Mouse (Mus musculus) CH12.LX (cell line): ENCODE measurements at regions not wholly inside any gene's neighbourhood (a gene's known extent, or its start where the extent isn't known, plus 50 kb on each side); places are given as distances from the start of the nearest gene placed in this dataset.

Experiments
- DNase-seq: peaks from one replicate; pipeline ENCODE4 v3.0.0-alpha.2; 2013; ENCODE audit errors: extremely low read depth
- H3K27ac ChIP-seq: 2 replicates; pipeline ENCODE4 v1.5.1; 2012; ENCODE audit warnings: low read depth, mild to moderate bottlenecking, control low read depth, moderate library complexity; ENCODE audit not compliant: insufficient read depth
- H3K27me3 ChIP-seq: replicated peaks from 2 replicates; pipeline ENCODE3; 2012; ENCODE audit warnings: inconsistent platforms
- H3K36me3 ChIP-seq, 2 experiments: replicated peaks in 1 of 2; 2 replicates each; pipeline versions ENCODE3 to v1.6.1; 2012; ENCODE audit warnings: inconsistent platforms in 1 of 2, low read length in 1 of 2, mild to moderate bottlenecking in 1 of 2, mixed read lengths in 1 of 2, moderate library complexity in 1 of 2; ENCODE audit not compliant: control insufficient read depth in 1 of 2, insufficient read depth in 1 of 2
- H3K4me1 ChIP-seq, 2 experiments: 2 replicates each; pipeline ENCODE4 v1.6.1; 2012; ENCODE audit warnings: inconsistent platforms in 1 of 2, moderate library complexity in 1 of 2; ENCODE audit not compliant: insufficient read depth in 2 of 2, control insufficient read depth in 1 of 2
- H3K4me2 ChIP-seq: 2 replicates; pipeline ENCODE4 v1.6.1; 2012; ENCODE audit warnings: low read depth, mild to moderate bottlenecking, control low read depth; ENCODE audit not compliant: poor library complexity, insufficient read depth, severe bottlenecking
- H3K4me3 ChIP-seq, 3 experiments: fragments of 150-350 bp in 1 of 3; sonication (generic) in 1 of 3; replicated peaks in 1 of 3; 2 replicates each; pipeline versions ENCODE3 to v1.5.1; 2011 to 2012; ENCODE audit warnings: low read depth in 2 of 3, low read length in 2 of 3, mild to moderate bottlenecking in 2 of 3, moderate library complexity in 2 of 3, control low read depth in 1 of 3, improper control_type of control experiment in 1 of 3, inconsistent platforms in 1 of 3, mixed read lengths in 1 of 3; ENCODE audit not compliant: poor library complexity in 1 of 3
- H3K79me2 ChIP-seq: replicated peaks from 2 replicates; pipeline ENCODE4 v1.6.1; 2012; ENCODE audit warnings: mild to moderate bottlenecking, moderate library complexity; ENCODE audit not compliant: control insufficient read depth, poor library complexity, insufficient read depth, severe bottlenecking; ENCODE audit errors: extremely low read depth
- H3K9ac ChIP-seq: 2 replicates; pipeline ENCODE4 v1.6.1; 2012; ENCODE audit warnings: low read depth, mild to moderate bottlenecking, control low read depth, moderate library complexity; ENCODE audit not compliant: insufficient read depth
- H3K9me3 ChIP-seq: replicated peaks from 2 replicates; pipeline ENCODE3; 2012; ENCODE audit warnings: low read length, inconsistent platforms, mixed read lengths
- CHD1 ChIP-seq: IDR thresholded peaks from 2 replicates; pipeline ENCODE4 v1.6.1; 2012; ENCODE audit warnings: low read depth, low read length, improper control_type of control experiment, inconsistent platforms
- CHD2 ChIP-seq: IDR thresholded peaks from 2 replicates; pipeline ENCODE4 v1.6.1; 2011; ENCODE audit warnings: low read length, improper control_type of control experiment
- CTCF ChIP-seq, 2 experiments: IDR thresholded peaks in 1 of 2; conservative IDR thresholded peaks in 1 of 2; 2 replicates each; pipeline ENCODE4 v1.5.1; 2011 to 2012; ENCODE audit warnings: low read depth in 2 of 2, low read length in 2 of 2, improper control_type of control experiment in 1 of 2, inconsistent platforms in 1 of 2, mild to moderate bottlenecking in 1 of 2, moderate library complexity in 1 of 2
- E2F4 ChIP-seq: IDR thresholded peaks from 2 replicates; pipeline ENCODE4 v1.6.1; 2011; ENCODE audit warnings: low read depth, low read length, improper control_type of control experiment; ENCODE audit not compliant: insufficient replicate concordance
- ELF1 ChIP-seq: IDR thresholded peaks from 2 replicates; pipeline ENCODE4 v1.6.1; 2014; ENCODE audit warnings: low read depth, mild to moderate bottlenecking, inconsistent platforms, low read length, improper control_type of control experiment
- ETS1 ChIP-seq: conservative IDR thresholded peaks from 2 replicates; pipeline ENCODE4 v1.6.1; 2012; ENCODE audit warnings: low read depth, mild to moderate bottlenecking, inconsistent platforms, low read length, improper control_type of control experiment, moderate library complexity
- HCFC1 ChIP-seq: IDR thresholded peaks from 2 replicates; pipeline ENCODE4 v1.6.1; 2012; ENCODE audit warnings: low read depth, mild to moderate bottlenecking, inconsistent platforms, low read length, improper control_type of control experiment
- IRF4 ChIP-seq: IDR thresholded peaks from 2 replicates; pipeline ENCODE4 v1.6.1; 2014; ENCODE audit warnings: low read depth, mild to moderate bottlenecking, inconsistent platforms, low read length, improper control_type of control experiment
- JUN ChIP-seq: IDR thresholded peaks from 2 replicates; pipeline ENCODE4 v1.6.1; 2011; ENCODE audit warnings: low read depth, mild to moderate bottlenecking, low read length, improper control_type of control experiment, moderate library complexity; ENCODE audit not compliant: insufficient read depth
- JUND ChIP-seq: conservative IDR thresholded peaks from 2 replicates; pipeline ENCODE4 v1.6.1; 2011; ENCODE audit warnings: low read depth, low read length, improper control_type of control experiment
- MAFK ChIP-seq: IDR thresholded peaks from 2 replicates; pipeline ENCODE4 v1.6.1; 2011; ENCODE audit warnings: low read length, improper control_type of control experiment; ENCODE audit not compliant: insufficient replicate concordance
- MAX ChIP-seq: IDR thresholded peaks from 2 replicates; pipeline ENCODE4 v1.6.1; 2011; ENCODE audit warnings: low read length, improper control_type of control experiment
- MAZ ChIP-seq: IDR thresholded peaks from 2 replicates; pipeline ENCODE4 v1.6.1; 2012; ENCODE audit warnings: low read depth, mild to moderate bottlenecking, inconsistent platforms, low read length, improper control_type of control experiment, moderate library complexity
- MEF2A ChIP-seq: IDR thresholded peaks from 2 replicates; pipeline ENCODE4 v1.6.1; 2014; ENCODE audit warnings: low read depth, mild to moderate bottlenecking, inconsistent platforms, low read length, improper control_type of control experiment, borderline replicate concordance
- MXI1 ChIP-seq: IDR thresholded peaks from 2 replicates; pipeline ENCODE4 v1.6.1; 2011; ENCODE audit warnings: mild to moderate bottlenecking, low read depth, low read length, improper control_type of control experiment
- MYC ChIP-seq: IDR thresholded peaks from 2 replicates; pipeline ENCODE4 v1.6.1; 2011; ENCODE audit warnings: low read depth, mild to moderate bottlenecking, improper control_type of control experiment, low read length
- NRF1 ChIP-seq: IDR thresholded peaks from 2 replicates; pipeline ENCODE4 v1.6.1; 2014; ENCODE audit warnings: low read depth, mild to moderate bottlenecking, inconsistent platforms, low read length, improper control_type of control experiment, moderate library complexity
- PAX5 ChIP-seq: IDR thresholded peaks from 2 replicates; pipeline ENCODE4 v1.6.1; 2012; ENCODE audit warnings: low read length, inconsistent platforms, mixed read lengths
- POLR2AphosphoS2 ChIP-seq: IDR thresholded peaks from 2 replicates; pipeline ENCODE4 v1.6.1; 2011; ENCODE audit warnings: low read depth, low read length, improper control_type of control experiment
- RAD21 ChIP-seq: IDR thresholded peaks from 2 replicates; pipeline ENCODE4 v1.6.1; 2011; ENCODE audit warnings: low read depth, mild to moderate bottlenecking, low read length, improper control_type of control experiment, moderate library complexity
- RCOR1 ChIP-seq: conservative IDR thresholded peaks from 2 replicates; pipeline ENCODE4 v1.6.1; 2012; ENCODE audit warnings: low read depth, mild to moderate bottlenecking, inconsistent platforms, low read length, improper control_type of control experiment
- TBP ChIP-seq: conservative IDR thresholded peaks from 2 replicates; pipeline ENCODE4 v1.6.1; 2011; ENCODE audit warnings: low read depth, low read length, improper control_type of control experiment
- ZKSCAN1 ChIP-seq: IDR thresholded peaks from 2 replicates; pipeline ENCODE4 v1.6.1; 2012; ENCODE audit warnings: low read depth, inconsistent platforms, low read length, improper control_type of control experiment, borderline replicate concordance
- ZMIZ1 ChIP-seq: IDR thresholded peaks from 2 replicates; pipeline ENCODE4 v1.6.1; 2012; ENCODE audit warnings: low read depth, mild to moderate bottlenecking, inconsistent platforms, low read length, improper control_type of control experiment
- dilution Hi-C: fragments of 300-500 bp; cut with MboI; formaldehyde crosslinking; loops from 2 replicates; pipeline ENCODE4 v1.14.3; 2020; ENCODE audit warnings: low sequenced_read_pairs; ENCODE audit not compliant: extremely low pct_unique_long_range_greater_than_20kb, extremely low pct_ligation_motif_present
- in situ Hi-C: fragments of 300-500 bp; cut with MboI; formaldehyde crosslinking; loops from 3 replicates; pipeline ENCODE4 v1.14.3; 2019; ENCODE audit warnings: low sequenced_read_pairs, low pct_ligation_motif_present, low pct_unique_long_range_greater_than_20kb, mixed read lengths

GRCm38 (mm10) chr9:27724576-27724975, 66.0 kb upstream of the Opcml start:
- Histone ChIP-seq H3K27ac (no peak overlapping the region), H3K36me3 (no peaks in the 10 kb centered on the region), H3K9ac (no peak overlapping the region), H3K4me1 (peaks cover 2 to 20% of the 10 kb centered on the region in 2 experiments; a peak in 3 of 4 replicates), H3K79me2 (no peaks in the 10 kb centered on the region), H3K4me3 (no peak overlapping the region), H3K4me2 (no peak overlapping the region), H3K27me3 (peaks cover 20% of the 10 kb centered on the region), H3K9me3 (no peaks in the 10 kb centered on the region)
- dilution Hi-C loops (no loop called here), in situ Hi-C loops (no loop called here)
- TF ChIP-seq MEF2A (no peak), MAX (no peak), CHD2 (no peak), CTCF (conservative IDR thresholded peaks at IDR 0.05 in 1 of 2, IDR thresholded peaks at IDR 0.05 in 1 of 2; ENCODE audit: low read depth in 2 of 2, low read length in 2 of 2) (no peak), MAFK (no peak), NRF1 (no peak), MXI1 (no peak), ELF1 (no peak), JUN (no peak)
- no peak for DNase-seq

- H3K27ac ChIP-seq: no peak overlapping the region
- H3K27me3 ChIP-seq: peaks cover 4% of the 10 kb centered on the region
- H3K9ac ChIP-seq: no peak overlapping the region
- no peak overlapping the region for H3K4me2 ChIP-seq
- H3K9me3 ChIP-seq: no peaks in the 10 kb centered on the region
- no peaks in the 10 kb centered on the region for H3K36me3 ChIP-seq
- H3K4me3 ChIP-seq: no peak overlapping the region
- dilution Hi-C loops (no loop called here), in situ Hi-C loops (no loop called here)
- no peak for DNase-seq
- H3K4me1 ChIP-seq: peaks cover 2 to 21% of the 10 kb centered on the region in 2 experiments; a peak in 3 of 4 replicates
- TF ChIP-seq CHD1 (no peak), E2F4 (no peak), PAX5 (no peak), ZKSCAN1 (no peak), RCOR1 (no peak), IRF4 (no peak), ETS1 (no peak), MAFK (no peak), ZMIZ1 (no peak), MAZ (no peak), POLR2AphosphoS2 (no peak), MYC (no peak), TBP (no peak), CHD2 (no peak), RAD21 (no peak), HCFC1 (no peak), JUND (no peak), CTCF (conservative IDR thresholded peaks at IDR 0.05 in 1 of 2, IDR thresholded peaks at IDR 0.05 in 1 of 2; ENCODE audit: low read depth in 2 of 2, low read length in 2 of 2) (no peak)
- H3K79me2 ChIP-seq: no peaks in the 10 kb centered on the region
Measured at GRCm38 (mm10) chr9:27728652-27729557, 61.7 kb upstream of the Opcml start.
